Mouse (Mus musculus) myocyte (in vitro differentiated cells): ENCODE data around the gene Zfp958.

Source experiments
- E2F4 ChIP-seq: IDR thresholded peaks from one replicate; pipeline ENCODE4 v1.6.1; 2011; ENCODE audit warnings: mild to moderate bottlenecking, control low read depth, moderate library complexity; ENCODE audit not compliant: insufficient read depth
- MAX ChIP-seq: IDR thresholded peaks from one replicate; pipeline ENCODE4 v1.6.1; 2011; ENCODE audit warnings: low read depth, mild to moderate bottlenecking, control low read depth
- MYOD1 ChIP-seq, 3 experiments: IDR thresholded peaks; one replicate each; pipeline ENCODE4 v1.6.1; 2011; ENCODE audit warnings: control low read depth in 2 of 3, low read depth in 2 of 3, mild to moderate bottlenecking in 2 of 3, moderate library complexity in 1 of 3; ENCODE audit not compliant: insufficient read length in 2 of 3, control insufficient read depth in 1 of 3
- POLR2A ChIP-seq: IDR thresholded peaks from one replicate; pipeline ENCODE4 v1.6.1; 2011; ENCODE audit warnings: low read depth, mild to moderate bottlenecking, control low read depth, moderate library complexity; ENCODE audit not compliant: insufficient read length
- POLR2AphosphoS2 ChIP-seq: IDR thresholded peaks from one replicate; pipeline ENCODE4 v1.6.1; 2011; ENCODE audit warnings: low read depth, control low read depth; ENCODE audit not compliant: insufficient read length
- USF1 ChIP-seq: IDR thresholded peaks from one replicate; pipeline ENCODE4 v1.6.1; 2011; ENCODE audit warnings: low read depth, mild to moderate bottlenecking, control low read depth, moderate library complexity

GRCm38 (mm10) chr8:4678218-4678907, 65.4 kb downstream of the Zfp958 start:
- TF ChIP-seq POLR2A (peak; percentile 64), MYOD1 (IDR thresholded peaks at IDR 0.05; ENCODE audit: control insufficient read depth in 1 of 3, insufficient read length in 2 of 3, low read depth in 2 of 3) (peak in 1 of 3 experiments; percentile 22), MAX (no peak), USF1 (no peak), POLR2AphosphoS2 (peak; percentile 62), E2F4 (no peak)
